Mouse (Mus musculus) lung, adult 2 months (tissue): ENCODE data around the gene Pld2. TPM values are rescaled to one million over a fixed set of nuclear protein-coding genes. Genes with fewer than 3 reads are reported as not detected.

Source experiments
- DNase-seq: peaks from one replicate; pipeline ENCODE4 v3.0.0; 2022
- H3K4me1 ChIP-seq: fragments of 200-500 bp; 2 replicates; pipeline ENCODE4 v1.6.1; 2011; ENCODE audit warnings: low read length; ENCODE audit not compliant: control insufficient read depth, insufficient read depth
- H3K4me3 ChIP-seq: fragments of 200-500 bp; replicated peaks from 2 replicates; pipeline ENCODE3; 2011; ENCODE audit warnings: low read depth, mild to moderate bottlenecking, control low read depth, low read length; ENCODE audit errors: extremely low read depth
- CTCF ChIP-seq: fragments of 200-500 bp; IDR thresholded peaks from 2 replicates; pipeline ENCODE4 v1.5.1; 2011; ENCODE audit warnings: mild to moderate bottlenecking, low read length, control low read depth; ENCODE audit not compliant: insufficient read depth
- POLR2A ChIP-seq: fragments of 200-500 bp; IDR thresholded peaks from 2 replicates; pipeline ENCODE4 v1.6.1; 2011; ENCODE audit warnings: low read depth, mild to moderate bottlenecking, control low read depth, low read length, borderline replicate concordance; ENCODE audit errors: extremely low read depth
- WGBS: fragments of 180-500 bp; shearing (Covaris S2); methylation state at CpG from one replicate; pipeline ENCODE4 v1.1.7; 2018; 5-methylcytosine and 5-hydroxymethylcytosine counted together
- polyA plus RNA-seq: library from polyadenylated mRNA; depleted of rRNA; stranded (reverse); fragments of >200 nt; gene quantifications from 2 replicates; pipeline ENCODE4 v1.2.3, GENCODE M21; 2012

The Pld2 gene
- polyA plus RNA-seq, 1 experiment: 47.2 TPM

- Histone ChIP-seq H3K4me1 (peaks cover 28% of the 10 kb centered on the region), H3K4me3 (no peak overlapping the region)
- 20% methylated on average over 7 of the region's 7 CpGs for WGBS
- peak; percentile 61 for DNase-seq
- no peak for TF ChIP-seq POLR2A
- TF ChIP-seq CTCF: no peak
Observed at GRCm38 (mm10) chr11:70585457-70585856, 45.6 kb downstream of the Pld2 start.

- no peak for TF ChIP-seq CTCF
- no peak for TF ChIP-seq POLR2A
Observed at GRCm38 (mm10) chr11:70586261-70586660, 46.4 kb downstream of the Pld2 start.

GRCm38 (mm10) chr11:70586954-70587353 is 47.1 kb downstream of the Pld2 start:
- Histone ChIP-seq H3K4me3 (no peak overlapping the region), H3K4me1 (peaks cover 27% of the 10 kb centered on the region)
- no peak for DNase-seq
- TF ChIP-seq POLR2A (no peak), CTCF (no peak)
- 51% methylated on average over 5 of the region's 5 CpGs for WGBS

More at GRCm38 (mm10) chr11:70586261-70586660, 46.4 kb downstream of the Pld2 start:
- no peak for DNase-seq
- H3K4me1 ChIP-seq: peaks cover 27% of the 10 kb centered on the region
- no peak overlapping the region for H3K4me3 ChIP-seq
- 69% methylated on average over 3 of the region's 3 CpGs for WGBS

- Histone ChIP-seq H3K4me3 (no peak overlapping the region), H3K4me1 (peaks cover 25% of the 10 kb centered on the region)
- TF ChIP-seq POLR2A (no peak), CTCF (no peak)
- no peak for DNase-seq
- WGBS: 87% methylated on average over 1 of the region's 1 CpGs
Observed at GRCm38 (mm10) chr11:70591733-70592132, 51.9 kb downstream of the Pld2 start.

- Histone ChIP-seq H3K4me1 (peaks cover 19% of the 10 kb centered on the region), H3K4me3 (no peak overlapping the region)
- 57% methylated on average over 15 of the region's 15 CpGs for WGBS
- no peak for DNase-seq
- no peak for TF ChIP-seq CTCF
- TF ChIP-seq POLR2A: no peak
Observed at GRCm38 (mm10) chr11:70594253-70594989, 54.6 kb downstream of the Pld2 start.

- no peak for DNase-seq
- Histone ChIP-seq H3K4me1 (peaks cover 19% of the 10 kb centered on the region), H3K4me3 (no peak overlapping the region)
- 14% methylated on average over 2 of the region's 2 CpGs for WGBS
- no peak for TF ChIP-seq CTCF
- TF ChIP-seq POLR2A: no peak
Observed at GRCm38 (mm10) chr11:70595638-70596037, 55.8 kb downstream of the Pld2 start.

- Histone ChIP-seq H3K4me3 (no peak overlapping the region), H3K4me1 (peaks cover 19% of the 10 kb centered on the region)
- no peak for TF ChIP-seq CTCF
- TF ChIP-seq POLR2A: no peak
- DNase-seq: no peak
- WGBS: 51% methylated on average over 4 of the region's 4 CpGs
Observed at GRCm38 (mm10) chr11:70596094-70596493, 56.2 kb downstream of the Pld2 start.

- peaks cover 19% of the 10 kb centered on the region for H3K4me1 ChIP-seq
- 63% methylated on average over 6 of the region's 6 CpGs for WGBS
- no peak overlapping the region for H3K4me3 ChIP-seq
- TF ChIP-seq CTCF (no peak), POLR2A (no peak)
- no peak for DNase-seq
Observed at GRCm38 (mm10) chr11:70597301-70597700, 57.4 kb downstream of the Pld2 start.

- 80% methylated on average over 9 of the region's 9 CpGs for WGBS
- TF ChIP-seq POLR2A (no peak), CTCF (no peak)
- H3K4me1 ChIP-seq: peaks cover 19% of the 10 kb centered on the region
- no peak overlapping the region for H3K4me3 ChIP-seq
- no peak for DNase-seq
Observed at GRCm38 (mm10) chr11:70598451-70598953, 58.6 kb downstream of the Pld2 start.

- Histone ChIP-seq H3K4me3 (no peak overlapping the region), H3K4me1 (no peaks in the 10 kb centered on the region)
- DNase-seq: peak; percentile 77
- TF ChIP-seq POLR2A (no peak), CTCF (peak; percentile 98)
- WGBS: 58% methylated on average over 14 of the region's 14 CpGs
Observed at GRCm38 (mm10) chr11:70605024-70605566, 65.2 kb downstream of the Pld2 start.
